Mouse (Mus musculus) right cerebral cortex, postnatal 25 days (tissue): ENCODE measurements around the gene Arhgap44.
A peak's percentile ranks its signal among the peaks of the same experiment; 100 is the strongest.

Source experiments
- DNase-seq: peaks from one replicate; pipeline ENCODE4 v3.0.0; 2022

Arhgap44 gene

GRCm38 (mm10) chr11:64999685-65000084 is 163.1 kb downstream of the Arhgap44 start:
- no peak for DNase-seq

DNA sequence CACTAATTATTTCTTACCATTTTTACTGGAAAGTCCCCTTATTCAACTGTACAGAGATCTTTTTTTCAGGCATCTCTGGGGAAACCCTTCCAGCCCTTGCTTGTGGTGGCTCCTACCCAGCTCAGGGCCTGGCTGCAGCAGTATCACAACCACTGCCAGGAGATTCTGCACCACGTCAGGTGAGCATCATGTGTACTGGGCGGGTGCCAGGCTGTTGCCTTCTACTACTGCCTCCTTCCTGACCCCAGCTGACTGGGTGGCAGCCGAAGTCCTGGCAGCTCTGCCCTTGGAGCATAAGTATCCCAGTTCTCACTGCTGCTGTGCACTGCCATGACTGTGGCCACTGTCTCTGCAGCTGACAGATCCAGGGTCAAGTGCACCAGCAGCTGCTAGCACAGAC is 164.3 kb downstream of the Arhgap44 start:
- no peak for DNase-seq

DNA sequence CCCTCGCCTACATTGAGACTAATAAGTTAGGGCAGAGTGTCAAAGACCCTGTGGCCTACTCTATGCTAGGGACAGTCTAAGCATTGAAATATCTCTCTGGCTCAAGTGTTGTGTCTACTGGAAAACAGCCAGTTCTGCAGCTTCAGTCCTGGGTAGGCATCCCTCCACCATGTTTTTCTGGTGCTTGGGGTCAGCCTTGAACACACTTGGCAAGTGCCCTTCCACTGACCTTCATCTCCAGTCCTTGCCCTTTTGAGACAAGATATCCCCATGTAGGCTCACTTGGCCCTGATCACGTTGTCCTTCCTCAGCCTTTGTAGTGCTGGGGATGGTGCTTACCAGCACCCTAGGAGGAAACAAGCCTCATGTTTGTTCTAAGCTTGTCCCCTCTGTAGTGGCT is 174.2 kb downstream of the Arhgap44 start:
- no peak for DNase-seq

DNA sequence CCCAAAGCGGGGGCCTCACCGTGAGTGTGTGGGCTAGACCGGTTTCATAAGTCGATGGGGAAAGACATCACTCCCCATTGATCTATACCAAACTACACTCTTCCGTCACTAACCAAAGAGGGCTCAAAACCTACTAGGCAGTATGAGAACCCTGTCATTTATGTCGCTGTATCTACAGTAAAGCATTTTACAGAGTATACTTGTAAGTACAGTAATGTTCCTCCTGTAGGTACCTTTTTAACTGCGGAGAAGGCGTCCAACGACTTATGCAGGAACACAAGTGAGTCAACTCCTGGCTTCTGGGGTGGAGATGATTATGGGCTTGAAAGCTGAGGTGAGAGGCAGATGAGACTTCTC is 183.3 kb downstream of the Arhgap44 start:
- DNase-seq: no peak

DNA sequence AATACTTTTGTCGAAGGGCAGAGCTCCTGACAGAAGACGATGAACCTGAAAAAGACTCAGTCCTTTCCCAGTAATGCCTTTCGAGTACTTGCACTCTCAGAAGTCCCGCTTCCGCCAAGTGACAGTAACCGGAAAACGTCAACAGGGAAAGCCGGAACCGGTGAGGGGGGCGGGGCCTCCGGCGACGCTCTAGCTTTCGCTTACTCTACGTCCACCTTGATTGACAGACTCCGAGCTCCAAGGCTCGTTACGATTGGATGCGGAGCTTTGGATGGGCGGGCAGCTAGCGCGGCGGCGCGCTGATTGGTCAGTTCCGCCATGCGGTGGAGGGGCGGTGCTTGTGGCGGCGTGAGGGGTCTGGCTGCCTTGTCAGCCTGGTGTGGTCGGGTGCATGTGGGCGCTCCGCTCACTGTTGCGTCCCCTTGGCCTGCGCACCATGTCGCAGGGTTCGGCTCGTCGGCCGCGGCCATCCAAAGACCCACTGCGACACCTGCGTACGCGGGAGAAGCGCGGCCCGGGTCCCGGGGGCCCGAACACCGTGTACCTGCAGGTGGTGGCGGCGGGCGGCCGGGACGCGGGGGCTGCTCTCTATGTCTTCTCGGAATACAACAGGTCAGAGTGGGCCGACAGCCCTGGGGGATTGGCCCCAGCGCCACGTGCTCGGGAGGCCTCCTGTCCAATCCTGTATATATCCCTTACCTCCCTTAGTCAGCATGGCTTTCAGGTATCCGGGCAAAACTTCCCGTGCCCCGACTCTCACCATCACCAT is 183.9 kb downstream of the Arhgap44 start, which contains the start of gene Elac2:
Gene Elac2 (plus strand): TSS at position 319 of the 769 bp plus-strand sequence.
- peak; percentile 98 for DNase-seq

DNA sequence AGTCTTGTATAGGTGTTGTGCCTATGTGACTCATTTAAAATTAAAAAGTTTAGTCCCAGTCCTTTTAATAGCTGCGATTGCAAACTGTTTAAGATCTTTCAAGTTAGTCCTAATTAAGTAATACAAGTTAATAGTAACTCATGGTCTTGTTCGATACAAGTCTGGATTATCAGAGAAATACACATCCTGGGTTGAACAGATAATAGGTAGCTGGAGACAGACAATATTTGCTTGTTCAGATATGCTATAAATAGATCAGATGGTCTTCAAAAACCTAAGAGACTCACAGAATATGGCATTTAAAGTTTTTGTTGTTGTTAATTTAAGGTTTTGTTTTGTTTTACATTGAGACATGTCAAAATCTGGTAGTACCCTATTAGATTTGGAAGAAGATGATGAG is 190.3 kb downstream of the Arhgap44 start:
- no peak for DNase-seq

- DNase-seq: no peak
Measured at GRCm38 (mm10) chr11:64971471-64971988, 191.2 kb downstream of the Arhgap44 start.

DNA sequence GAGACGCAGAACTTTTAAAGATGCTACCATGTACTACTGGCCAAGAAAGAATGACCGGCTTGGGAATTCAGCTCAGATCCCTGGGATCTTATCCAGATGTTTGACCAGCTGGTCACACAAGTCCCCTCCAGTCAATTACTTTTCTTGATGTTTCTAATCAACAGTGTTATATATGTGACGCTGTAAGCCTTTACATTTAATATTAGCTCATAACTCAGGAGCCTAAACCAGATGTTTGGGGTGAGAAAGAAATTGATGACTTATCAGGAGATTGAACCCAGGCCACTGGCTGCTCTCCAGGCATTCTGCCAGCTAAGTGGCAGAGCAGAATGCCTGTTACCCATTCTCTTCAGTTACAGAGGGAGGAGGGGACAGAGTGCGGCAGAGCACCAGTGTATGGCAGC is 193.8 kb downstream of the Arhgap44 start:
- no peak for DNase-seq

- peak; percentile 77 for DNase-seq
Measured at GRCm38 (mm10) chr11:64968507-64968906, 194.3 kb downstream of the Arhgap44 start.

DNA sequence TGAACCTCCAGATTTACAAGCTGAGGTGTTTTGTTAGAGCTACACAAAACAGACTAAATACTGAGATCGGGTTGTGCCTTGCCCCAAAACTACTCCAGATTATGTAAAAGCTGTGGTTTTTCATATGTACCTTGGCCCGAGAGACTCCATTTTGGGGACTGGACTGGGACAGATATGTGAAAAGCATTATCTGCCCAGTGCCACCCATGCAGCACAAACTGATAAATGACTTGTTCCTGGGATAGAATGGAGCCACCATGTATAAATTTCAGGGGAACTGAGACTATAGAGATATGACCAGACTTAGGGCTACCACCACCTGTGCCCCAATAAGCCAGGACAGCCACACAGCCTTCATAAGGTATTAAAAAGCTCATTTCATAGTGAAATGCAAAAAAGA is 200.1 kb downstream of the Arhgap44 start:
- DNase-seq: no peak

DNA sequence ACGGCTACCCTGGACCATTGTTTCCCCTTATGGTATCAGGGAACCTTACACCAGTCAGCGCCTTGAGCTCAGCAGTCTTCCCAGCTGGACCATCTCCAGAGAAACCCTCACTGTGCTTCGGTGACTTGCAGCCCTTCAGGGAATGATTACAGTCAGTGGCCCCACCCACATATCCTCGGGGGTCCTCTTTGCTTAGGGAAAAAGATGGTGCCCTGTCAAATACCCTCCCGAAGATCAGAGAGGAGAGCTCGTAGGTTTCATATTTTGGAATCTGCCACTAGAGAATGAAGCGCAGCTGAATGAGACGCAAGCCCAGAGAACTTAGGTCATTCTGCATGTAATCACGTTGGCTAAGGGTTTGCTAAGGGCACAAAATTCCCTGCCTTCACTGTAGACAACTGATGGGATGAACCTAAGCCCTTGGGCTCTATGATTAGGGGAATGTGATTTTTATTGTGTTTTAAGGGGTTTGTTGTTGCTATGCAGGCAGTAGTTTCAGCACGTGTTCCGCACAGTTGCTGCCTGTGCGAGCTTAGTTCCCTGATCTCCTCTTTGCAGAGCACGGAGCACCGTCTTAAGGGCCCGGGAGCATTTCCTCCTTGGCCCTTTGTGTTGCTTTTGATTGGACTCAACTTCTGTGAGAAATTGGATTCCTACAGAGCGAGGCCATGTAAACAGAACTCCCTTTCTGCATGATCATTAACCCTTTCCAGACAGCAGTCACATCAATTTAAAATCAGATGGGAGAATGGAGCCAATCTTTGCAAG is 205.6 kb downstream of the Arhgap44 start:
- no peak for DNase-seq
